Mouse (Mus musculus) thymus, adult 2 months (tissue): ENCODE measurements around the gene Pqlc3. TPM values are rescaled to one million over a fixed set of nuclear protein-coding genes. Genes with fewer than 3 reads are reported as not detected.
A peak's percentile ranks its signal among the peaks of the same experiment; 100 is the strongest.

Source experiments
- DNase-seq: peaks from one replicate; pipeline ENCODE4 v3.0.0; 2021
- H3K27ac ChIP-seq: fragments of 200-500 bp; 2 replicates; pipeline ENCODE4 v1.5.1; 2012; ENCODE audit warnings: low read length, control low read depth; ENCODE audit not compliant: control insufficient read depth, insufficient read depth
- H3K27me3 ChIP-seq: fragments of 200-500 bp; 2 replicates; pipeline ENCODE4 v1.6.1; 2012; ENCODE audit warnings: mild to moderate bottlenecking, low read length, moderate library complexity, mixed read lengths; ENCODE audit not compliant: control insufficient read depth, insufficient read depth
- H3K36me3 ChIP-seq: fragments of 200-500 bp; 2 replicates; pipeline ENCODE4 v1.6.1; 2012; ENCODE audit warnings: mild to moderate bottlenecking, low read length, moderate library complexity; ENCODE audit not compliant: control insufficient read depth, insufficient read depth
- H3K4me1 ChIP-seq: fragments of 200-500 bp; replicated peaks from 2 replicates; pipeline ENCODE4 v1.6.1; 2012; ENCODE audit warnings: low read length; ENCODE audit not compliant: control insufficient read depth, insufficient read depth
- H3K4me3 ChIP-seq: fragments of 200-500 bp; 2 replicates; pipeline ENCODE4 v1.5.1; 2012; ENCODE audit warnings: mild to moderate bottlenecking, low read length, control low read depth, moderate library complexity; ENCODE audit not compliant: control insufficient read depth, insufficient read depth
- CTCF ChIP-seq: fragments of 200-500 bp; IDR thresholded peaks from 2 replicates; pipeline ENCODE4 v1.5.1; 2012; ENCODE audit warnings: mild to moderate bottlenecking, control low read depth, low read length, moderate library complexity, borderline replicate concordance; ENCODE audit not compliant: control insufficient read depth, poor library complexity, insufficient read depth; ENCODE audit errors: extremely low read depth
- POLR2A ChIP-seq: fragments of 200-500 bp; IDR thresholded peaks from 2 replicates; pipeline ENCODE4 v1.6.1; 2012; ENCODE audit warnings: mild to moderate bottlenecking, low read length, control low read depth, moderate library complexity; ENCODE audit not compliant: control insufficient read depth, poor library complexity, insufficient read depth; ENCODE audit errors: extremely low read depth
- WGBS: fragments of 180-500 bp; shearing (Covaris S2); methylation state at CpG from one replicate; pipeline ENCODE4 v1.1.7; 2018; 5-methylcytosine and 5-hydroxymethylcytosine counted together
- polyA plus RNA-seq: library from polyadenylated mRNA; depleted of rRNA; stranded (reverse); fragments of >200 nt; gene quantifications from 2 replicates; pipeline ENCODE4 v1.2.3, GENCODE M21; 2012

The Pqlc3 gene
- polyA plus RNA-seq, 1 experiment = 114 TPM

- H3K4me1 ChIP-seq = peaks cover 9% of the 10 kb centered on the region
- TF ChIP-seq POLR2A = peak; percentile 38; the same call in 1 of the 2 replicates
- TF ChIP-seq CTCF = peak; percentile 95
- H3K27ac ChIP-seq = peak within 1 kb of the TSS; percentile 1; the same call in 1 of the 2 replicates
- H3K4me3 ChIP-seq = peak within 1 kb of the TSS; percentile 52
- H3K36me3 ChIP-seq = no peaks in the 10 kb centered on the region
- peak; percentile 86 for DNase-seq
- no peaks in the 10 kb centered on the region for H3K27me3 ChIP-seq
- WGBS = 7% methylated on average over 29 of the region's 29 CpGs
These were observed 11.1 kb upstream of the Pqlc3 start, which contains the start of gene 2410004P03Rik for GRCm38 (mm10) chr12:17011100-17011870. Gene 2410004P03Rik (minus strand): TSS chr12:17011727.

GRCm38 (mm10) chr12:17009466-17009865 lies 9.3 kb upstream of the Pqlc3 start:
- H3K36me3 ChIP-seq = no peaks in the 10 kb centered on the region
- H3K4me1 ChIP-seq = peaks cover 9% of the 10 kb centered on the region
- no peak overlapping the region for H3K4me3 ChIP-seq
- no peak for TF ChIP-seq CTCF
- TF ChIP-seq POLR2A = no peak
- H3K27me3 ChIP-seq = no peaks in the 10 kb centered on the region
- DNase-seq = no peak
- no peak overlapping the region for H3K27ac ChIP-seq
- WGBS = 97% methylated on average over 6 of the region's 6 CpGs

DNA sequence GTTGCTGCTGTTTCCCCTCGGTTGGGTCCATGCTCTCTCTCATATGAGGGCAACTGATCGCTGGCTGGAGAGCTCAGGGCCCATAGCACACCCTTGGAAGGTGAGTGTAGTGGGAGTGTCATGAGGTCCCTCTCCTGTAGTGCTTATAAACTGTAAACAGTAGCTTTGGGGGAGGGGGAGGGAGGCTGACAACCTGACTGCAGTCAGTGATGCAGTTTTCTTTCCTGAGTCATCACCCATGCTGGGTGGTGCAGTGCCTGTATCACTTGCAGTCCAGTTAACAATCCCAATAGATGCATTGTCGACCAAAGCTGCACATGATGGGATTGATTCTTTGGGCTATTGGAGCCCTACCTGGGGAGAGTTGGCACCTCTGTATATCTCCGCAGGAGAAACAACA lies 1.0 kb upstream of the Pqlc3 start:
- no peak for DNase-seq
- TF ChIP-seq CTCF (no peak), POLR2A (no peak)

DNA sequence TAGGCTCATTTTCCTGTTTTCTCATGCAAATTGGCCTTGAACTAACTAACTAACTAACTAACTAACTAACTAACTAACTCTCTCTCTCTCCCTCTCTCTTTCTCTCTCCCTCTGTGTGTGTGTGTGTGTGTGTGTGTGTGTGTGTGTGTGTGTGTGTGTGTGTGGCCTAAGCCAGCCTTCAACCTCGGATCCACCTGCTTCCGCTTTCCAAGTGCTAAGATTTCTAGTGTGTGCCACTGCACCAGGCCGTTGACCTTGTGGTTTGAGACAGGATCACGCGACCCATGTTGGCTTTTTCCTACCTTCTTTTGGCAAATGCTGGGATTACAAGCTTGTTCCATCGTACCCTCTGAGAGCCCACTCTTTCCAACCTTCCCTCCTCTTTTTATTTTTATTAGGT lies 420 bp upstream of the Pqlc3 start:
- TF ChIP-seq CTCF (no peak), POLR2A (no peak)
- 12% methylated on average over 6 of the region's 6 CpGs for WGBS
- H3K4me1 ChIP-seq = peaks cover 26% of the 10 kb centered on the region
- H3K36me3 ChIP-seq = no peaks in the 10 kb centered on the region
- no peaks in the 10 kb centered on the region for H3K27me3 ChIP-seq
- DNase-seq = peak; percentile 40
- H3K4me3 ChIP-seq = no peak overlapping the region
- no peak overlapping the region for H3K27ac ChIP-seq

More for the DNA sequence above, 1.0 kb upstream of the Pqlc3 start:
- 65% methylated on average over 4 of the region's 4 CpGs for WGBS
- H3K36me3 ChIP-seq = no peaks in the 10 kb centered on the region
- H3K4me3 ChIP-seq = no peak overlapping the region
- H3K27me3 ChIP-seq = no peaks in the 10 kb centered on the region
- H3K27ac ChIP-seq = no peak overlapping the region
- H3K4me1 ChIP-seq = peaks cover 26% of the 10 kb centered on the region

DNA sequence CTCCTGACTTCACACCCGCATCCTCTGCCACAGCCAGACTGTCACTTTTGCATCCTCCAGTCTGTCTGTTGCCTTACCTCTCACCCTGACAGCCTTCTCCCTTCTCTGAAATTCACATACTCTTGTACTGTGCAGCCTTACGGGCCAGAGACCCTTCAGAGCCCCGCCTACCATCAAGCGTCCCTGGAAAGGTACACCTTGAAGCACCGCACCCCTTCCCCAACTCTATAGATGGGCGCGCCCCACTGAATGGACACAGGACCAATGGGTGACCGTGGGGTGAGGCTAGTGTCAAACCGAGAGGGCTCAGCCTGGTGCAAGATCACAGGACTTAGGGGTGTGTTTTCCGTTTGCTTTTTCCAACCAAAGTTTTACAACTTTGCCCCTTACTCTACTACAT lies 1.1 kb downstream of the Pqlc3 start:
- Histone ChIP-seq H3K27me3 (no peaks in the 10 kb centered on the region), H3K4me1 (peaks cover 26% of the 10 kb centered on the region), H3K4me3 (peak overlapping the region; percentile 84), H3K27ac (no peak overlapping the region), H3K36me3 (no peaks in the 10 kb centered on the region)
- 13% methylated on average over 10 of the region's 10 CpGs for WGBS
- TF ChIP-seq POLR2A = no peak
- no peak for TF ChIP-seq CTCF
- peak; percentile 26 for DNase-seq

- DNase-seq = no peak
- Histone ChIP-seq H3K4me3 (no peak overlapping the region), H3K27me3 (no peaks in the 10 kb centered on the region), H3K4me1 (peaks cover 26% of the 10 kb centered on the region), H3K36me3 (peaks cover 6% of the 10 kb centered on the region; the same call in 1 of the 2 replicates), H3K27ac (no peak overlapping the region)
- 65% methylated on average over 5 of the region's 5 CpGs for WGBS
- no peak for TF ChIP-seq CTCF
- TF ChIP-seq POLR2A = no peak
These were observed 3.2 kb downstream of the Pqlc3 start for GRCm38 (mm10) chr12:16996886-16997462.

- Histone ChIP-seq H3K4me1 (peaks cover 24% of the 10 kb centered on the region), H3K36me3 (peaks cover 6% of the 10 kb centered on the region; the same call in 1 of the 2 replicates), H3K27ac (no peak overlapping the region), H3K4me3 (no peak overlapping the region), H3K27me3 (no peaks in the 10 kb centered on the region)
- 60% methylated on average over 5 of the region's 5 CpGs for WGBS
- DNase-seq = no peak
- TF ChIP-seq POLR2A = no peak
- TF ChIP-seq CTCF = no peak
These were observed 3.9 kb downstream of the Pqlc3 start for GRCm38 (mm10) chr12:16996281-16996680.
